Mouse (Mus musculus) central nervous system, embryonic 18 days (tissue): ENCODE data around the gene Cav3. TPM values are rescaled to one million over a fixed set of nuclear protein-coding genes. Genes with fewer than 3 reads are reported as not detected.

Experiments used
- polyA plus RNA-seq: library from polyadenylated mRNA; depleted of rRNA; stranded (reverse); fragments of >200 nt; gene quantifications from 2 replicates; pipeline ENCODE4 v1.2.3, GENCODE M21; 2012; rRNA removed

The Cav3 gene
- polyA plus RNA-seq: 0.06 and 7.0 TPM in 2 replicates

DNA sequence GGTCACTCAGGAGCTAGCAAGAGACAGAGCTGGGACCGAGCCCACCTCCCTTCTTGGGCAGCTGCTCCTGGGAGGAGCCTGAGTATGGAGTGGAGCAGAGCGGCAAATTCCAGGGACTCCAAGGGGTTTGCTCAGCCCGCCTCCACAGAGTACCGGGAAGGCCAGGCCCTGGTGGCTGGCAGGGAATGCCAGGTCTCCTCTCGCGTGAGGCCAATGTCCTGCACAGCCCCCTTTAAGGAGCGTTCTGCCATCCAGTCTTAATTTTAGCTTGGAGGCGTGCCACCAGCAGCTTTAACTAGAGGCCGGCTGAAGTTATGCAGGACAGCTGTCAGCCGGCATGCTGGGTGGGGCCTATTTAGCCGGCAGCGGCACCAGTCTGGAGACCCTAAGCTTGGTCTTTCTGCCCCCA, at the start of gene Cav3:
Gene Cav3, plus strand, starts transcription at position 165 of the 409 bp plus-strand sequence.

DNA sequence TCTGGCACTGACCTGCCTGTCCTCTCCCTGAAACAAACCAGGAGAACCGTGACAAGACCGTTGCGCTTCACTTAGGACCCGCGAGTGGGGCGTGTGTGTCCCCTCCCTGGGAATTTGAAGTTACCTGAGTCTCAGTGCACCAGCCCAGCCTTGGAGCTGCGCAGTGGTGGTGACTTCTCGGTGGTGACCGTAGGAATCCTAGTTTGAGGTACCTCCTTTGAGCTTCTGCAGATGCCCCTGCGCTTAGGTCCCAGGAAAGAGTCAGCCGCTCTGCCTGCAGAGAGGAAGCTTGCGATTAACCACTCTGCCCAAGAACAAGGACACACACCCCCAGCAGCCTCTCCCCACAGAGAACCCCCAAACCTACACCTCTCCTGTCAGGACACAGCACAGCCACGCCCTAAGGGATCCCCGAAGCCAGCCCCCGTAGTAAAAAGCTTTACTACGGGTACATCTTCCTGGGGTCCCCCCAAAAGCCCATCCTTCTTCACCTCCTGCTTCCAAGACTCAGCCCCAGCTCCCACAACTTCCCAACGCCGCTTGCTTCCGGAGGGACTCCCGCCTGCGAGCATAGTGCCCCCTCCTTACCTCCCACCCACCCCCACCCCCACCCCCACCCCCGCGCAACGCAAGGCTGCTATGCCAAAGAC, 30.7 kb downstream of the Cav3 start, which contains the start of gene Oxtr:
Gene Oxtr, minus strand, starts transcription at position 34 of the 650 bp plus-strand sequence.

Other genes with a start within 250 kb of the Cav3 start
- 4.6 and 7.0 TPM in 2 replicates for gene Lmcd1, start 185.7 kb upstream of the Cav3 start, polyA plus RNA-seq
- gene Ssu2, start 71.5 kb upstream of the Cav3 start, polyA plus RNA-seq: 0.13 and 0.67 TPM in 2 replicates
- 2.4 and 2.7 TPM in 2 replicates for gene Oxtr, start 30.4 kb downstream of the Cav3 start, polyA plus RNA-seq
- gene Rad18, start 237.2 kb downstream of the Cav3 start, polyA plus RNA-seq: 3.9 and 4.1 TPM in 2 replicates